In genomic region chr8:126712749-126713148, GRCm38 (mm10) we compare ENCODE assay signal across 9 mouse cellular contexts.
DNase-seq lines count a peak whose midpoint lies in the region; ATAC-seq and TF ChIP-seq lines count a peak whose summit lies in the region.
"Had no signal": no experiment of that assay in that cellular context is flagged by ENCODE, and none has a peak within 500 bp of the region (broad histone marks: within the 10 kb centered on the region; RNA-seq: fewer than 3 reads in every experiment).

No protein-coding gene starts in this region.

- no peak overlapping the region for H3K9ac ChIP-seq in intestine, embryonic 15.5 days
- no peak overlapping the region for H3K9ac ChIP-seq in intestine, postnatal 0 days (ENCODE audit: low read depth, low read length)

- peak; percentile 46 for DNase-seq in adrenal gland, adult 8-10 months
- no peak for DNase-seq in adrenal gland, adult 18-20 months (ENCODE audit: low spot score in 2 of 2)
- peak; percentile 36 to 59 for DNase-seq in kidney, postnatal 36 days
- no peak for DNase-seq in layer of hippocampus, postnatal 36 days
- DNase-seq: lung, postnatal 14 days had no signal

- H3K4me3 ChIP-seq in intestine, embryonic 15.5 days (replicated peaks) = no peak overlapping the region
- no peak overlapping the region for H3K4me3 ChIP-seq in intestine, postnatal 0 days (ENCODE audit: low read depth, low read length)

- no peak for TF ChIP-seq CTCF in intestine, postnatal 0 days (IDR thresholded peaks at IDR 0.05; ENCODE audit: low read depth)

- peaks cover 7% of the 10 kb centered on the region; the same call in 1 of the 2 replicates for H3K4me1 ChIP-seq in intestine, embryonic 15.5 days (replicated peaks)
- no peaks in the 10 kb centered on the region; the same call in 1 of the 2 replicates for H3K4me1 ChIP-seq in intestine, postnatal 0 days (replicated peaks; ENCODE audit: control insufficient read depth, insufficient read depth, low read length)

- 56% methylated on average over 6 of the region's 6 CpGs for WGBS in intestine, embryonic 15.5 days
- WGBS in intestine, postnatal 0 days = 71% methylated on average over 6 of the region's 6 CpGs

- no peaks in the 10 kb centered on the region for H3K9me3 ChIP-seq in intestine, embryonic 15.5 days
- no peaks in the 10 kb centered on the region for H3K9me3 ChIP-seq in intestine, postnatal 0 days (ENCODE audit: control insufficient read depth)

- no peaks in the 10 kb centered on the region for H3K36me3 ChIP-seq in intestine, embryonic 15.5 days
- H3K36me3 ChIP-seq in intestine, postnatal 0 days (ENCODE audit: control insufficient read depth, insufficient read depth) = no peaks in the 10 kb centered on the region

- 0 out of 2 replicates have a peak overlapping the region, but pooled peaks have one; percentile 42 for H3K27ac ChIP-seq in intestine, embryonic 15.5 days
- H3K27ac ChIP-seq in intestine, postnatal 0 days (ENCODE audit: low read depth, low read length) = no peak overlapping the region

- H3K27me3 ChIP-seq in intestine, embryonic 15.5 days (replicated peaks) = no peaks in the 10 kb centered on the region
- no peaks in the 10 kb centered on the region for H3K27me3 ChIP-seq in intestine, postnatal 0 days (replicated peaks; ENCODE audit: control insufficient read depth, insufficient read depth, low read length)

- peak; percentile 60; the same call in 1 of the 2 replicates for ATAC-seq in intestine, embryonic 15.5 days
- no peak for ATAC-seq in intestine, postnatal 0 days
- ATAC-seq in common myeloid progenitor, adult 5-6 weeks (replicated peaks; ENCODE audit: low read depth, poor library complexity, severe bottlenecking) = 0 out of 2 replicates have a peak, but pooled peaks have one; percentile 3
- ATAC-seq in CD4-positive, CD25-positive, alpha-beta regulatory T cell, adult 4 months = no peak

- H3K4me2 ChIP-seq in intestine, embryonic 15.5 days (replicated peaks) = no peak overlapping the region
- H3K4me2 ChIP-seq in intestine, postnatal 0 days (replicated peaks; ENCODE audit: low read depth) = no peak overlapping the region

Comparison
In these comparisons a context has a peak if more than half of its experiments do, and no peak if none do; other contexts are left out.
1. DNase-seq: peak in adrenal gland, adult 8-10 months (single experiment) and kidney, postnatal 36 days (2 of 2); none in adrenal gland, adult 18-20 months (0 of 2) and layer of hippocampus, postnatal 36 days (0 of 2).
2. ATAC-seq: peak in intestine, embryonic 15.5 days (single experiment) and common myeloid progenitor, adult 5-6 weeks (single experiment); none in intestine, postnatal 0 days (single experiment) and CD4-positive, CD25-positive, alpha-beta regulatory T cell, adult 4 months (single experiment).